Mouse (Mus musculus) left cerebral cortex, adult 18-20 months (tissue): ENCODE measurements around the gene Tenm1. TPM values are rescaled to one million over a fixed set of nuclear protein-coding genes. Genes with fewer than 3 reads are reported as not detected.

Source experiments
- DNase-seq, 2 experiments: peaks; one replicate each; pipeline ENCODE4 v3.0.0; 2021 to 2022; ENCODE audit warnings: low spot score in 2 of 2, mixed read lengths in 1 of 2
- long read RNA-seq, 2 experiments: library from polyadenylated mRNA; stranded (forward); transcript quantifications; one replicate each; pipeline ENCODE4 v2.0.0; 2021
- total RNA-seq, 2 experiments: library from RNA; stranded (reverse); gene quantifications; 2 replicates each; pipeline ENCODE4 v1.2.3; 2021

Gene Tenm1
- total RNA-seq, result 10 to 100 TPM; 40.6 to 40.7 TPM
- long read RNA-seq, experiment 1, partial matches to known transcripts, result 2 of 7 reads
- long read RNA-seq, experiment 1, other reads (novel, unspliced or antisense), result 5 of 7 reads
- long read RNA-seq, experiment 2, partial matches to known transcripts, result 1 of 3 reads
- long read RNA-seq, experiment 2, other reads (novel, unspliced or antisense), result 2 of 3 reads

- peak; percentile 34 to 47 for DNase-seq
These were observed at the start of gene Tenm1 for GRCm38 (mm10) chrX:43428855-43429263. Tenm1 (minus strand) TSS chrX:43429126.

- DNase-seq, result no peak
These were observed 38.4 kb upstream of the Tenm1 start for GRCm38 (mm10) chrX:43467311-43467710.

- DNase-seq, result peak in 1 of 2 experiments; percentile 8
These were observed 1.7 kb upstream of the Tenm1 start for GRCm38 (mm10) chrX:43430581-43430980.

- peak; percentile 16 to 39 for DNase-seq
These were observed 1.1 kb upstream of the Tenm1 start for GRCm38 (mm10) chrX:43429982-43430531.

- DNase-seq, result peak in 1 of 2 experiments; percentile 2
These were observed 411 bp upstream of the Tenm1 start for GRCm38 (mm10) chrX:43429337-43429736.

GRCm38 (mm10) chrX:43427961-43428365 lies 963 bp downstream of the Tenm1 start:
- peak; percentile 1 to 19 for DNase-seq

DNA sequence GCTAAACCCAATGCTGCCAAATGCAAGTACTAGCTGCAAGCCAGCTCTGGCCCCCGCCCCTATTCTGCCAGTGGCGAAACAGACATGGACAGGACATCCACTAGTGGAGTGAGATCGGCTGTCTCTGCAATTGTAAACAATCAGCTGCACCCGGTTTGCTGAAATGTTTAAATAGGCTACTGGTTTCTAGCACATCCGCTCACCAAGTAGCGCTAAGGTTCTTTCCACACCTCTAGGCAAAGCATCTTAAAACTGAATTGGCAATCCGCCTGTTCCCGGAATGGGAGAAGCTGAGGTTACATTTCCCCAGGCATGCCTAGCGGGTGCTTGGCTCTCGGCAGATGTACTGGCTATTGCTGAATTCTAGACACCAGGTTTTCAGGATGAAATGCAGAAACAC lies 1.8 kb downstream of the Tenm1 start:
- peak; percentile 5 to 16 for DNase-seq

DNA sequence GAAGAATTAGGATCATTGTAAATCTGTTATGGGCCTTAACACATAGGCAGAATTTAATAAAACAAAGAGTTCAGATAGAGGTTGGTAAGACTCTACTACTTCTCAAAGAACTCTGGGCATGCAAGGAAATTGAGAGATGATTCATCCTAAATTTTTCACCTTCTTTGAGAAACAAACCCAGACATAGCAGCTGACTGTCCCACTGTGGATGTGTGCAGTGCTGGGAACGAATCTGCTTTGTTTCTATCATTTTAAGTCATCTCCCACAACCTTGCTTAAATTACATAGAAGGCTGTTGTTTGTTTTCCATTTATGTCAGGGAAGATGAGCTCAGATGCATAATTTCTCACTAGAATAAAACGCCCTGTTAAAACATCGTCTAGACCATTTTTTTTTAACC lies 31.0 kb downstream of the Tenm1 start:
- no peak for DNase-seq

GRCm38 (mm10) chrX:43388106-43388505 lies 40.8 kb downstream of the Tenm1 start:
- DNase-seq, result no peak

DNA sequence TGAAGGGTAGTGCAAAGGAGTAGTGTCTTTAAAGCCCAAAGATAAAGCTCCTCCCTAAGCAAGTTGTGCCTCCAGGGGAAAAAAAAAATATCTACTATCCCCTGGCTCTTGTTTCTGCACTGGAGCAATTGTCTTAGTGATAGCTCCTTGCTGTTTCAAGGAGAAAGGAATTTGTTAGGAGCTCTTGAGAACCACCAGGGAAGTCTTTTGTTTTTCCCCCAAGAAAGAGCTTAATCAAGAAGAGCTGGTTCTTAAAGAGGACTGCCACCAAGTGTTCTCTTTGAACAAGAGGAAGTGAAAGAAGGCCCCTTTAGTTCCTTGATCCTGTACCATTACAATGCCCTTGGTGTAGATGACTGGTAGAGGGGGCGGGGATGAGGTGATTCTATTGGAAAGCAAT lies 56.4 kb downstream of the Tenm1 start:
- no peak for DNase-seq

DNA sequence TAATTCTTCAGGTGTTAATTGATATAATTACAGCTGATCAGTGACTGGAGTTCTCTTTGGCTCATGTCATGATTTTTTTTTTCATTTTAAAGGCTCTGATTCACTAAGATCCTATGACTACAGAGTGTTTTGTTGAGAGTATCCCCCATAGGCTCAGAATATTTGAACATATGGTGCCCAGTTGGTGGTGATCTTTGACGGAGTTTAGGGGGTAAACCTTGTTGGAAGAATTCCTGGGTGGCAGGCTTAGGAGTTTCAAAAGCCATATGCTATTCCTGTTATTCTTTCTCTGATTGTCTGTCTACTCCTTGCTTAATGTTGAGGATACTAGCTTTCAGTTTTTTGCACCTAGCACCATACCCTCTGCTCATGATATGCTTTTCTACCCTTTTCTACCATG lies 109.6 kb downstream of the Tenm1 start:
- no peak for DNase-seq

DNA sequence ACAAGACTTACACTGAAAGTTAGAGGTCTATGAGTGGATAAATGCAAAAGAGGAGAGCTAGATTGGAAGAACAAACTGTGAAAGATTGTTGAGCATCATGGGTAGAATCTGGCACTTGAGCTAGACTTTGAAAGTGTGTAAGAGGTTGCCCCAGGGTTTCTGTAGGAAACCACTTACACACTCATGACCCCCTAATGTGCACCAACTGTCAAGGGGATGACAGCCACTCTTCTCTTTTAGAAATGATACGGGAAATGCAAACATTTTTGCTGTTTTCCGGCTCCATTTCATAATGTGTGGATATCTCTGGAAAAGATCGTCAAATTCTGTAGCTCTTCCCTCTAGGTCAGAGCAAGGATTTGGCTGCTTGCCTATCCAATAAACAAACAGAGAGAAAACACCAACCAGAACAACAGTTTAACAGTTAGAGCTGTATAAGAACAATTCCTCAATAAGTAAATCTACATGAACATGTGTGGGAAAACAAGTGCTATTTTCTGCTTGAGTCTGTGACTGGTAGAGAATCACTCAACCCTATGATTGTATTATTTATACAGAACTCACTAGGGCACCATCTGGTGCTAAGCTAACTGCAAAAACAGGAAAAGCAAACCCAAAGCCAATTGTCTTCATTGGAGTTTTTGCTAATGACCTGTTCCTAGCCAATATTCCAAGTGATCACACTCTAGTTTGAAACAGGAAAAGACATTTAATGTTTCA lies 111.0 kb downstream of the Tenm1 start:
- DNase-seq, result no peak

- no peak for DNase-seq
These were observed 193.1 kb downstream of the Tenm1 start for GRCm38 (mm10) chrX:43235844-43236243.

DNA sequence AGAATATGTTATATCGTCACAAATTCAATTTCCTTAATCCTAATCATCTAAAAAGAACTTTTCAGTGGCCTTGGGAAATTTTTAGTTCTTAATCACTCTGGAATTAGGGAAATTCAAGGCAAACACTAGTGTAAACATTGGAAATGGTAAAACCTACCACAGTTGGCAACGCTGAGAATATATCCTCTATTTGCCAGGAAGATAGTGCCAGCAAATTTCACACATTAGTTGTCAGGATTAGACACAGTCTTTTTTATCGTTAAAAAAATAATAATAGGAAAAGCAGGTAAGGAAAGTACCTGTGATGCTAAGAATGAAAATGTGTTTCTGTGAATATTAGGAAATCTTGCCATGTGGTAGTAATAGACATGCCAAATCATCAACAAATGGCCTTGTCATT lies 223.9 kb downstream of the Tenm1 start:
- DNase-seq, result no peak

DNA sequence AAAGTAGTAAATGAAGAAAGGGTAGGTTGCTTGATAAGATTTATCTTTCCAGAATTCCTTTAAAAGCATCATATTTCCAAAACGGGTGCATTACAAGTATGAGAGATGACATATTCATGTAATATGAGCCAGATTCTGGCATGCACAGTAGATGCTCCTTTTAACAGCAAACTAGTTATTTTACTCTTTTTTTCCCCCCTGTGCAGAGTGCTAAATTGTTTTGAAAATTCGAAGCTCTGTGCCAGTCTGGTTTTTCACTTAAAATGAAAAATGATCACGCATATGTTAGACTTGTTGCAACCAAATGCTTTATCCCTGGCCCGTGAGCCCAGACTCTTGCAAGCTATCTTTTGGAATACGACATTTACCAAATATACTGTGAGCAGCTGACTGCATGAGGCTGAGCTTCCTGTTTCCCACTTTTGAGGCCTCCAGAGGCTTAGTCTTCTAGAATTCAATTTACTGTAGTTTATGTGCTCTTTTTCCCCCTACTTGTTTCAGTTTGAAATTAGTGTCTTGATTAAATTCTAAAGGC lies 226.6 kb downstream of the Tenm1 start:
- no peak for DNase-seq

DNA sequence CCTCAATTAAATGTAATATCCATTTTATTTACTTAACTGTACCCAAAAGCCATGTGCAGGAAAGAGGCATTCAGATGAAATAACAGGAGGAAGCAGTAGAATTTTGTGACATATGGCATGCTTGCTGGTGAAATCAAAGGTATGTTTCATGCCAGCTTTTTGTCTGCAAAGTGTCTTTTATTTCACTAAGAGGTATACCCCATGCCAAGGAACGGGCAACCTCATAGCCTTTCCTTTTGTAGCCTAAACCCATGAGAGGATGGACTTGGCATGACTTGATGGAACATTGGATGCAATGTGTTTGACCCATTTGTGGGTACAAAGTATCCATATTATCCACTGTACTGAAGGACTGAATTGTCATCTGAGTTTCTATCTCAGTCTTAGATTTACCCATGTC lies 246.0 kb downstream of the Tenm1 start:
- no peak for DNase-seq

DNA sequence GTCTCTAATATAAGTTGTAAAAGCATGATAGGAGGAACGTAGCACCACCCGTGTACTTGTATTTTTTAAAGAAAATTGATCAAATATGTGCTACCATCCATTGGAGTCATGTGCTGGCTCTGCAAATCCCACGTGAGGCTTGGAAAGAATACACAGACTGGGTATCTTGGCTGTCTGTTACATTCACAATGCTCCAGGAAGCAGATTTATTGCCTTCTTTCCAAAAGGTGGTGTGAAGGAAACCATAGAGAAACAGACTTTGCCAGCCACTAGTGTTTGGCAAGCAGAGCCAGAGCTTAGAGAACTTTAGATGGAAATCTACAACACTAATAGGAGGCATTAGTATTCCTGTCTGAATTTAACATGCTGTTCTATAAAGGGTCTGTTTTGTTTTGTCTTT lies 277.4 kb downstream of the Tenm1 start:
- DNase-seq, result no peak

- DNase-seq, result no peak
These were observed 299.2 kb downstream of the Tenm1 start for GRCm38 (mm10) chrX:43129696-43130095.

DNA sequence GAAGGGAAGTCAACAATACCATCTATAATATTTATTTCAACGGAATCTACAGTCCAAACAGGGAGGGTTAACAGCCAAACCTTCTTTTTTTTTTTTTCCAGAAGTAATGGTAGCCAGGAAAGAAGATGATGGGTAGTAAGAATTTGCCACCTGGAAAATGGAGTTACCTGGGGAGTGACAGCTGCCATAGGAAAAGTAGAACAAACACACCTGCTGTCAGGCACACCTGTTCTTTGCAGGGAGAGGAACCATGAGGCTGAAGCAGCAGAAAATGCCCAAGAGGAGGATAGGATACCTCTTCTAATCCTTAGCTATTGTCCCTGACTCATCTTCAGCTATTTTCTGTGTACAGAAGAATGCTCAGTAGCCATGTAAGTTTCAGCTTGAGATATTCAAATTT lies 306.4 kb downstream of the Tenm1 start:
- DNase-seq, result no peak

DNA sequence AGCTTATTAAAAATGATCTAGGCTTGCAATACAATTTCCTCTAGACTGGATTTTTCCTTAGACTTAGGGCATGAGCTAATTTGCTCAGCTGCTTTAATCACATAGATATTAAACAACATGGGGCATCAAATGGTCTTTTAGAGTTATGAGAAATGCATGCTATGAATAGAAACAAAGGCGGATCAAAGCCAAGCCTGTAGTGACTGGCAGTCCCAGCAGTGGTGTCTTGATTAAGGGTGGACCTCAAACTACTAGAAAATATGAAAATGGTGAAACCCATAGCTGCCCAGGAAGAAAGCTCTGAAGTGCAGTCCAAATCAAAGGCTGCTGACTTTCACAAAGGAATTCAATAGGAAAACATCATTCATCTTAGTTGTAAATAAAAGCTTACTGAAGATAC lies 306.9 kb downstream of the Tenm1 start:
- no peak for DNase-seq

GRCm38 (mm10) chrX:42986100-42986499 lies 442.8 kb downstream of the Tenm1 start:
- no peak for DNase-seq

GRCm38 (mm10) chrX:42973562-42973961 lies 455.4 kb downstream of the Tenm1 start:
- peak in 1 of 2 experiments; percentile 1 for DNase-seq
